Mouse (Mus musculus): ENCODE data around the gene Osr1. TPM values are rescaled to one million over a fixed set of nuclear protein-coding genes. Genes with fewer than 3 reads are reported as not detected.
A peak's percentile ranks its signal among the peaks of the same experiment; 100 is the strongest.

Osr1 gene
- polyA plus RNA-seq, 1 experiment from 2014 or later: 73.4 TPM

DNA sequence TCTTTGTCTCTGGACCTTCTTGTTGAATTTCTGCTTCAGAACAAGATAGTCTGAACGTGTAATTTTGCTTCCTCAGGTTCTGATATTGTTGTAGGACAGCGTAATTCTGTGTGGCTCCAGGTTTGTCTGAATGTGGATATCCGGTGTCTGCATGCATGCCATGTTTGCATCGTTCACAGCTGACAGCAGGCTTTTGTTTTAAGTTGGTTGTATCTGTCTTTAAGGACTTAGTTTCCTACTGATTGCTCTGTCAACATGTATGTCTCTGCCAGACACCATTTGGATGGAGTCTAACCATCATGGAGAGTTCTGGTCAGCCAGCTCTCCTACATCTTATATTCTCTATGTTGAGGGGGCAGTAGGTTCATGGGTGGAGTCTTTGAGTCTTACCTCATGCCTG, 8.7 kb downstream of the Osr1 start:
- Histone ChIP-seq H3K4me2 (peak overlapping the region; percentile 75; the same call in 1 of the 2 replicates), H3K9me3 (no peaks in the 10 kb centered on the region), H3K9ac (no peak overlapping the region), H3K36me3 (no peaks in the 10 kb centered on the region), H3K4me1 (peaks cover 46% of the 10 kb centered on the region), H3K4me3 (peak overlapping the region; percentile 27; the same call in 1 of the 2 replicates), H3K27me3 (peaks cover 78% of the 10 kb centered on the region), H3K27ac (no peak overlapping the region)
- no peak for ATAC-seq (ENCODE audit: insufficient number of reproducible peaks, low FRiP score, low TSS enrichment, low read depth)
- WGBS: 43% methylated on average over 4 of the region's 4 CpGs

GRCm38 (mm10) chr12:9579301-9580030, 9.6 kb downstream of the Osr1 start:
- Histone ChIP-seq H3K27me3 (peaks cover 80% of the 10 kb centered on the region), H3K4me3 (peak overlapping the region; percentile 27), H3K27ac (0 out of 2 replicates have a peak overlapping the region, but pooled peaks have one; percentile 38), H3K4me1 (peaks cover 46% of the 10 kb centered on the region), H3K9ac (0 out of 2 replicates have a peak overlapping the region, but pooled peaks have one; percentile 4), H3K36me3 (no peaks in the 10 kb centered on the region), H3K9me3 (no peaks in the 10 kb centered on the region), H3K4me2 (peak overlapping the region; percentile 75)
- no peak for ATAC-seq (ENCODE audit: insufficient number of reproducible peaks, low FRiP score, low TSS enrichment, low read depth)
- 12% methylated on average over 31 of the region's 31 CpGs for WGBS

DNA sequence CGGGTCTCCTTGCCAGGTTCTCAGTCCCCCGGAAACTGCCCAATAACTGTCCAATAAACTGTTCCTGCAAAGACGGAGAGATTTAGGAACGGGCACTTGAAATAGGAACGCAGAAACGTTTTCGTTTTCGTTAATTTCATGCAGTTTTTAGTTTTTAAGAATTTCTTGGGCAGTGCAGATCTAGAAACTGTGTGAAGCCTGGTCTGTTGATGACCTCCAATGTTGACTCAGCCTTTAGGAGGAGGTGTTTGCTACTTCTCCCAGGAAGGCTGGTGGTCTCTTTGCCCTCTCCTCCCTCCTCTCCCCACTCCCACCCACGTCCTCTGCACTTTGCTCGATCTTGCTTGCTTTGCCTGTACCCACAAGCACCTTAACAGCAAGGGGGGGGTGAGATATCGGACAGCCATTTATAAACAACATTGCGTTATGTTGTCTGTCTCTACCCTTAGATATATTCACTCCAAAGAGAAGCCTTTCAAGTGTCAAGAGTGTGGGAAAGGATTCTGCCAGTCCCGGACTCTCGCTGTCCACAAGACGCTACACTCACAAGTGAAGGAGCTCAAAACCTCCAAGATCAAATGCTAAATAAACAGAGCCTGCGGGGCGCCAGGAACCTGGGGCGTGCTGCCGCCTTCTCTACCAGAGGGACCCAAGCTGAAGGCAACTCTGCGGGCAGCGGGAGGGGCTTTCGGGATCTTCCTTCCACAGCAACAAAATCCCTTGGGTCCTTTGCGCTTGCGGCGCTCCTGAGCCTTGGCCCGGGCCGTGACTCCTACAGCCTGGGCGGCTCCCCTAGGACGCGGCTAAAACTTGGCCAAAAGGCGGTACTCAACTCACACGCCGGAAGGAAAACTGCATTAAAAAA, 10.4 kb downstream of the Osr1 start:
- no peak for ATAC-seq (ENCODE audit: insufficient number of reproducible peaks, low FRiP score, low TSS enrichment, low read depth)
- peak overlapping the region; percentile 75 for H3K4me2 ChIP-seq
- no peak overlapping the region for H3K9ac ChIP-seq
- H3K27me3 ChIP-seq: peaks cover 74% of the 10 kb centered on the region
- 10% methylated on average over 33 of the region's 33 CpGs for WGBS
- H3K36me3 ChIP-seq: no peaks in the 10 kb centered on the region
- no peaks in the 10 kb centered on the region for H3K9me3 ChIP-seq
- H3K4me3 ChIP-seq: peak overlapping the region; percentile 27
- peaks cover 47% of the 10 kb centered on the region for H3K4me1 ChIP-seq
- H3K27ac ChIP-seq: 0 out of 2 replicates have a peak overlapping the region, but pooled peaks have one; percentile 38

DNA sequence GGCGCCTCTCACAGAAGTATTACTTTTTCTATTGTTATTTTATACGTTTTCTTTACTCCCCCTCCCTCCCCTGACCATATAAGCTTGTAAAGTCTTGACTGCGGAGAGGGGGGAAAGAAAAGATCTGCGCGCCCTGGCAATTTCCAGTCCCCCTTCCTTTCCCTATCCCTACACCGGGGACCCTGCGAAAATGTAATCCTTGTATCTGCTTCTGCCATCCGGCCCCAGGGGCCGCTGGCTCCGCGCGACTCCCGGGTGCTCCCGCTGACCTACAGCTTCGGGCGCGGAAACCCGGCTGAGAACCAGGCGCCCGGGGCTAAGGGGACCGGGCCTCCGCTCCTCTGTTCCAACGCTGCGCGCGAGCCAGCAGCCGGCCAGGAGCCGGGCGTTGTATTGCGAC, 11.1 kb downstream of the Osr1 start:
- H3K9ac ChIP-seq: 0 out of 2 replicates have a peak overlapping the region, but pooled peaks have one; percentile 31
- H3K36me3 ChIP-seq: no peaks in the 10 kb centered on the region
- peak overlapping the region; percentile 27 for H3K4me3 ChIP-seq
- peaks cover 47% of the 10 kb centered on the region for H3K4me1 ChIP-seq
- H3K9me3 ChIP-seq: no peaks in the 10 kb centered on the region
- no peak for ATAC-seq (ENCODE audit: insufficient number of reproducible peaks, low FRiP score, low TSS enrichment, low read depth)
- H3K27ac ChIP-seq: no peak overlapping the region
- peak overlapping the region; percentile 75 for H3K4me2 ChIP-seq
- WGBS: 10% methylated on average over 30 of the region's 30 CpGs
- peaks cover 74% of the 10 kb centered on the region for H3K27me3 ChIP-seq

- WGBS: 25% methylated on average over 12 of the region's 12 CpGs
- Histone ChIP-seq H3K27me3 (peaks cover 69% of the 10 kb centered on the region), H3K36me3 (no peaks in the 10 kb centered on the region), H3K4me1 (peaks cover 47% of the 10 kb centered on the region), H3K9me3 (no peaks in the 10 kb centered on the region), H3K4me3 (peak overlapping the region; percentile 27; the same call in 1 of the 2 replicates), H3K9ac (no peak overlapping the region), H3K4me2 (no peak overlapping the region), H3K27ac (no peak overlapping the region)
- no peak for ATAC-seq (ENCODE audit: insufficient number of reproducible peaks, low FRiP score, low TSS enrichment, low read depth)
Measured at GRCm38 (mm10) chr12:9581506-9581905, 11.6 kb downstream of the Osr1 start.

GRCm38 (mm10) chr12:9582248-9582995, 12.5 kb downstream of the Osr1 start:
- ATAC-seq (ENCODE audit: insufficient number of reproducible peaks, low FRiP score, low TSS enrichment, low read depth): no peak
- 34% methylated on average over 14 of the region's 14 CpGs for WGBS
- no peak overlapping the region; the same call in 1 of the 2 replicates for H3K27ac ChIP-seq
- peaks cover 44% of the 10 kb centered on the region for H3K4me1 ChIP-seq
- H3K27me3 ChIP-seq: peaks cover 60% of the 10 kb centered on the region
- no peaks in the 10 kb centered on the region for H3K9me3 ChIP-seq
- H3K4me2 ChIP-seq: no peak overlapping the region
- no peak overlapping the region for H3K9ac ChIP-seq
- H3K4me3 ChIP-seq: no peak overlapping the region
- H3K36me3 ChIP-seq: no peaks in the 10 kb centered on the region

GRCm38 (mm10) chr12:9583380-9583779, 13.5 kb downstream of the Osr1 start:
- no peak for ATAC-seq (ENCODE audit: insufficient number of reproducible peaks, low FRiP score, low TSS enrichment, low read depth)
- H3K27ac ChIP-seq: no peak overlapping the region
- H3K9me3 ChIP-seq: no peaks in the 10 kb centered on the region
- H3K27me3 ChIP-seq: peaks cover 50% of the 10 kb centered on the region
- no peak overlapping the region for H3K4me3 ChIP-seq
- no peak overlapping the region for H3K9ac ChIP-seq
- no peaks in the 10 kb centered on the region for H3K36me3 ChIP-seq
- peaks cover 40% of the 10 kb centered on the region for H3K4me1 ChIP-seq
- 22% methylated on average over 2 of the region's 2 CpGs for WGBS
- no peak overlapping the region for H3K4me2 ChIP-seq

- Histone ChIP-seq H3K27me3 (peaks cover 40% of the 10 kb centered on the region), H3K27ac (peak overlapping the region; percentile 60), H3K4me3 (peak overlapping the region; percentile 41), H3K4me1 (peaks cover 33% of the 10 kb centered on the region), H3K36me3 (no peaks in the 10 kb centered on the region), H3K9me3 (no peaks in the 10 kb centered on the region), H3K9ac (peak overlapping the region; percentile 39), H3K4me2 (peak overlapping the region; percentile 62)
- WGBS: 1% methylated on average over 23 of the region's 23 CpGs
- peak; percentile 87 for ATAC-seq (ENCODE audit: insufficient number of reproducible peaks, low FRiP score, low TSS enrichment, low read depth)
Measured at GRCm38 (mm10) chr12:9584366-9585084, 14.6 kb downstream of the Osr1 start.

- Histone ChIP-seq H3K4me1 (peaks cover 28% of the 10 kb centered on the region), H3K36me3 (no peaks in the 10 kb centered on the region), H3K27me3 (peaks cover 37% of the 10 kb centered on the region), H3K4me2 (peak overlapping the region; percentile 62), H3K4me3 (peak overlapping the region; percentile 41), H3K9me3 (no peaks in the 10 kb centered on the region), H3K27ac (peak overlapping the region; percentile 60), H3K9ac (peak overlapping the region; percentile 39)
- under 1% methylated on average over 7 of the region's 7 CpGs for WGBS
- ATAC-seq (ENCODE audit: insufficient number of reproducible peaks, low FRiP score, low TSS enrichment, low read depth): peak; percentile 46; the same call in 1 of the 2 replicates
Measured at GRCm38 (mm10) chr12:9585085-9585453, 15.2 kb downstream of the Osr1 start.

DNA sequence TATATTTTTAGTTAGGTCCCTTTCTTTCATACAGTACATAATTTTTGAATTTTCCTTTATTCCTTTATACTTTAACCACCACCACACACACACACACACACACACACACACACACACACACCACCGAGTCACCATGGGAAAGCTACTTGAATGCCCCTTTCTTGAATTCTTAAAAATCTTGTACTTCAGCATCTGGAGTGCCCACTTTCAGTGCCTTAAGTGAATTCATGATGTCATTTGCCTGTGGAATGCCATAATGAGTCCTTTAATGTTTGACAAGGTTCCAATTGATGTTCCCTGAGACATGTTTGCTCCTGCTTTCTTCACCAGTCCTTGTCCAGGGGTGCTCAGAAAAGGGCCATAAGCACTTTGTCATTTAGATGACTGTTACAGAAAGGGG, 17.8 kb downstream of the Osr1 start:
- Histone ChIP-seq H3K4me2 (no peak overlapping the region), H3K9me3 (no peaks in the 10 kb centered on the region), H3K27me3 (peaks cover 15% of the 10 kb centered on the region), H3K4me1 (peaks cover 7% of the 10 kb centered on the region), H3K36me3 (no peaks in the 10 kb centered on the region), H3K9ac (no peak overlapping the region), H3K4me3 (no peak overlapping the region), H3K27ac (no peak overlapping the region)
- ATAC-seq (ENCODE audit: insufficient number of reproducible peaks, low FRiP score, low TSS enrichment, low read depth): no peak
- WGBS: 60% methylated on average over 1 of the region's 1 CpGs

DNA sequence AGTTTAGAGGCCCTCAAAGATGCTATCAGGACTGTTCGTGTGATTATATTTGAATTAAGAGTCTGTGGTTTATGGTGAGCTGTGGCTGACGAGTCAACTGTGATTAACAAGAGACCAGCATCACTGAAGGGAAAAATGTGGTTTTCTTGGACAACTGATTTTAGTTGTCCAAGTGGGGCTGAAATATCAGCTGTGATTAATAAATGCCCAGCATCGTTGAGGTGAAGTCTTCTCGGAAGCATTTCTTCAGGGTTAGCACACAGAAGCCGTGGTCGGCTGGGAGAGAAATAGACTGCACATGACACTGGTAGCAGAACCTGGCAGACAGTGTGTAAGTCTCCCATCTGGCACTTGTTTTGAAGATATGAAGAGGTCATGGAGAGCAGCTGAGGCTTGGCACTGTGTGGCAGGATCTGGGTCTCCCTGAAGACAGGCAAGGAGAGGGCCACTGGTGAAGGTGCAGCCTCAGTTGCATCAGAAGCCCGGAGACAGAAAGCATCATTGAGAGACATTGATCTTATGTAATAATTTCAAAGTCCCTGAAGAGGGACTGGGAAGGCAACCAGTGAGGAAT, 19.7 kb downstream of the Osr1 start:
- Histone ChIP-seq H3K9me3 (no peaks in the 10 kb centered on the region), H3K36me3 (no peaks in the 10 kb centered on the region), H3K9ac (no peak overlapping the region), H3K4me1 (peaks cover 4% of the 10 kb centered on the region; the same call in 1 of the 2 replicates), H3K4me2 (no peak overlapping the region), H3K4me3 (no peak overlapping the region), H3K27me3 (no peaks in the 10 kb centered on the region), H3K27ac (no peak overlapping the region)
- WGBS: 72% methylated on average over 7 of the region's 7 CpGs
- ATAC-seq (ENCODE audit: insufficient number of reproducible peaks, low FRiP score, low TSS enrichment, low read depth): no peak
